Mouse (Mus musculus): ENCODE results near the gene 0610040J01Rik.
"Not testable (repeated sequence)": the region's sequence is repeated elsewhere in the genome, so short reads cannot be mapped to it uniquely, and the experiment has no call there.

Gene 0610040J01Rik

DNA sequence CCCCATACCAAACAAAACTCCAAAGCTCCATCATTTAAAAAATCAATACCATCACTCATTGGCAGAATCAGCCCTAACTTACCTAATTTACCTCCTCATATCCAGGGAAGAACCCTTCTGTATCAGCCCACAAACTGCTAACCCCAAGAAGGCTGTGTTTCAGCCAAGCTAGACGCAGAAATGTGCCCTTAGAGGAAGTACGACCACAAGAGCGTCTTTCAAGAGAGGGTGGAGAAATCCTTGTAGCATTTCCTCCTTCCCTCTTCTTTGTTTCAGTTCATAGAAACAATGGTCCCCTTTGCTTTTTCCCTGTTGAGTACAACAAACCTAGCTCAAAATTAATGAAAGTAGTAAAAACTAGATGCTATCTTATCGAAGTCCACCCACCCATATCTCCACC, 18.9 kb downstream of the 0610040J01Rik start:
- DNase-seq: no peak

DNA sequence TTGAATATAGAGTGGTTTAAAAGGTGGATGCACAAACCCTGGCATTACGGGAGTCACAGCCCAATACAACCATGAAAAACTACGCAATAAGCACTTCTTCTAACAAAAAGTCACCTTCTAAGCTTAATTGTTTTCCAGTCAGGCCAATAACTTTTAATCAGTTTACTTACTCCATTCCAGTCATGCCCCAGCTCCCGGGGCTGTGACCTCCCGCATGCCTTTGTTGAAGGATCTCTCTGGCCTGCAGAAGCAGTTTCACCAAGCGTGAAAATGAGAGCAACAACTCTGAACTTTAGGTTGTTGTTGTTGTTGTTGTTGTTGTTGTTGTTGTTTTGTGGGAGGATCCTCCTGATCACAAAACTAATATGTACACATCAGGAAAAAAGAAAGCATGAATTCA, 21.8 kb downstream of the 0610040J01Rik start:
- peak; percentile 49 for DNase-seq

DNA sequence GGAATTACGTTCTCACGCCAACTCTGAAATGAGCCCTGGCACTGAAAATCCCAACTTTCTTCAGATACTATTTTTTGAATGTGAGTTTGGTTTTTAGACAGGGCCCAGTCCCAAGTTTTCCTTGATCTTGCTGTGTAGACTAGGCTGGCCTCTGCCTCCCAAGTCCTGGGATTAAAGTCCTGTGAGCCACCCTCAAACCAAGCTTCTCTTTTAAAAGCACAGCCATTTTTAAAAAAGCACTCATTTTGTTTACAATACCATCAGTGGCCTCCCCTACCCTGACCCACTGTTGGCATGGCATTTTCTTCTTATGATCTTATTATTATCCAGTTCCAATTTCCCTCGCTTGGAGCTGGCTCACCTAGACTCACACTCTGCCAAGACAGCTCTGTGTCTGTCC, 22.3 kb downstream of the 0610040J01Rik start:
- DNase-seq: no peak

DNA sequence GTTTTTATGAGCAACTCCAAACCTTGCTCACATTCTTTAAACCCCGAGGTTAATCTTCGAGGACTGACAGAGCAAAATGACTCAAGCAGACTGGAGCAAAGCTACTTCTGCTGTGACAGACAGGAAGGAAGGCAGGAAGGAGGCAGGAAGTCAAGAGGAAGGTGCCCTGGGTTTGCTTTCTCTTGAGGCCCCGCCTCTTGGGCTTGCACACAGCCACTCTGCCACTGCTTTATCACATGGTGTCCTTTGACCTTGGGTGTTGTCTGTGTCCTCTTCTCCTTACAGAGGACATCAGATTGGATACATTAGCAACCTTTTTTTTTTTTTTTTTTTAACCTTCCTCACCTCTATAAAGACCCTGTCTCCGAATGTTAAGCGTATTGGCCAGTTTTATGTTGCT, 25.0 kb downstream of the 0610040J01Rik start:
- DNase-seq: no peak

DNA sequence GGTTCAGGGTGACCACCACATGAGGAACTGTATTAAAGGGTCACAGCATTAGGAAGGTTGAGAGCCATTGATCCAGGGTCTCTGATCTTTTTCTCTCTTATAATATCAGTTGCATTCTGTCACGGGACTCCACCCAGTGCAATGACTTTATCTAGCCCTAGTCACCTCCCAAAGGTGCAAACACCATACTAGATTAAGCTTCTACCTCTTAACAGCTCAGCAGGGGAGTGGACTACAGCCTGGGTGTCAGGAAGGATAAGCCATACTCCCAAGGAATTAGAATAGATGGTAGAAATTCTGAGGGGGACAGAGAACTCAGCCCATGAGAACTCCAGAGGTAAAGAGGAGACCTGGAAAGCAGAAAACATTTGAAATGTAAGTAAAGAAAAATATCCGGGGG, 25.7 kb downstream of the 0610040J01Rik start:
- DNase-seq: no peak

DNA sequence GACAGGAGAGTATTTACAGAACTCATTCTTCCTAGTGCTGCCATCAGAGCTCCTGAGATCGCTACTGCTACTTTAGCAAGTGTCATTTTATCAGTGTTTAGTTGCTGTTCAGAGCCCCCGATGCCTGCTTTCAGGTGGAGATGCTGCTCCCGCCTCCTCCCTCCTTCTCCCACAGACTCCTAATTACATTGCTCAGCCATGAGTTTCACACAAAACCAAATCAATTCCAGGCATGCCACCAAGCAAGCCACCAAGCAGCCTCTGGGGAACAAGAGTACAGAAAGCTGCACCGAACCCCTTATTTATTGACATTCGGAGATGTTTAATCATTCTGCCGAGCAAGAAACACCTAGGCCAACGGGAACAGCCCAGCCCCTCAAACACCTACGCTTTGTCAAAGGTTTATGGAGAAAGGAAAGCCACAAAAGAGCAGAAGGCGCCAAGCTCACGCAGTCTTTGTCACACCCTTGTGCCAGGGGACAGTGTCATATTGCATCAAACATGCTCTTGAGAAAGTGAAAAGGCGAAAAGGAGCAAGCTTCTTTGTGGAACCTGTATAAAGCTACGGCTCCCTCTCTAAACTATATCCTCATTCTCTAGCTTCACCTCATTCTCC, 27.7 kb downstream of the 0610040J01Rik start:
- DNase-seq: no peak

DNA sequence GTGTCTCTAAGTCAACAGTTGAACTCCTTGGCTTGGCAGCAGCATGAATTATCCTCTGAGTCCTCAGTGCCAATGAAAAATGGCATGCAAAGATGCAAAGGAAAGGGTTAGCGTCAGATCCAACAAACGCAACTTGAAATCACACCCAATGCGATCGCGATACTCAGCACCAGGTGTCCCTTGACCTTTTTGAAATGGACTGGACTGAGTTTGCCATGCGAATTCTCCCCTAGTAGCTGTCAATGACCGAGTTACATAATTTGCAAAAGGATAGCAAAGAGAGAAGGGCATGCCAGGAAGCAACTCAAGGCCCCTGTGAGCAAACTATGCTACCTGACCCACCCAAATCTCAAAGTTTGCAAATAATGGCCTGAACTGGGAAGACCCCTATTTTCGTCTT, 34.9 kb downstream of the 0610040J01Rik start:
- DNase-seq: no peak

DNA sequence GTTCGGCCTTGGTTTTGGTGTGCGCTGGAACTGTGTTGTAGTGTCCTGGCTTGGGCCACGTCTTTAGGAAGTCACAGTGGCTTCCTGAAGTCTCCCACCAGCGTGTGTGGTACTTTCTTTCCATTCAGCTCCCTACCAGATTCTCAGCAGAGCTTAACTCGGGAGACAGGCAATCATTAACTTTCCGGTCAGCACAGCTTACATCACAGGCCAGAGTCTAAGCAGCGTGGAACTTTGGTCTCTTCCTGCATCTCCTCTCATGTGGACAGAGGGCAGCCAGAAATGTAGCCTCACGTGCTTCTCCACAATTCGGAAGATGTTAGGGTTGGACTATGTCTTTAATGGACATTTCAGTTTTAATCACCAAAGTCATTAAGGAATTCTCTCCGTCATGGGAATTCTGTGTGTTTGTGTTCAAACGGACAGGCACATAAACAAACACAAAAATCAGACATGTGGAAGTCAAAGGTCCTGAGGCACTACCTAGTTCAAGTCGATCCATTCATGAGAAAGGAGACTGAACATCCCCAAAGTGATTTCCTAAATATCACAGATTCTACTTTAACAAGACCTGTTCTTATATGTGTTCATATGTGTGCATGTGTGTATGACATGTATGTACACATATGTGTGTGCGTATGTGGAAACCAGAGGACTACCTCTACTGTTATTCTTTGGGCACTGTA, 35.5 kb downstream of the 0610040J01Rik start:
- DNase-seq: peak; percentile 68

DNA sequence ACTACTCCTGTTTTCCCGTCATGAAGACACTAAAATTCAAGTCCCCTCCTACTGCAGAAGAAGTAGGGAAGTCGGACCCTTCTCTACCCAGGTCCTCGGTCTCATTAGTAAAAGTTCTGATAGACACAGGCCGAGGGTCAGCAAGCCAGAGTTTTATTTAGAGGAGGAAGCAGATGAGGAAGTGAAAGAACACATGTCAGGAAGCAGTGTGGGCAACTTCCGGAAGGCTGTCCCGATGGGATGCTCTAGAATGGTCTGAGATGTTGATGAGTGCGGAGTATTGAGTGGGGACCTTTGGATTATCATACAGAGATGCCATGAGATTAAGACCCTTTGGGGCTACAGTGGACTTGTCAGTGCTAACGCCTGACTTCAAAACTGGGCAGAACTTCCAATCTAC, 46.7 kb downstream of the 0610040J01Rik start:
- DNase-seq: no peak

DNA sequence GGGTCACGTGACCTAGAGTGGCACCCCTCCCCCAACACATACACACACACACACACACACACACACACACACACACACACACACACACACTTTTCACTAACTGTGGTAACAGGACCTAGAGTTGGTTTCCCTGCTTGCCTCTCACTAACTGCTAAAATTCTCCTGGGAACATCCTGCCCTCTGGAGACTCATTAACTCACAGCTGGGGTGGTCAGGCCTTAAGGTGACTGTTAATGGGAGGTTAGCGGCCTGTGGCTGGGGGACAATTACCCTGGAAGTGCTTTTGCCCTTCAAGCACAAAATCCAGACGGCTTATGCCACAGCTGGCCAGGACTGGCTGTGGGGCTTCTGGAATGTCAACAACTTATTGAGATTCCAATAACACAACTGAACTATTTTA, 55.3 kb downstream of the 0610040J01Rik start:
- peak; percentile 71 for DNase-seq

DNA sequence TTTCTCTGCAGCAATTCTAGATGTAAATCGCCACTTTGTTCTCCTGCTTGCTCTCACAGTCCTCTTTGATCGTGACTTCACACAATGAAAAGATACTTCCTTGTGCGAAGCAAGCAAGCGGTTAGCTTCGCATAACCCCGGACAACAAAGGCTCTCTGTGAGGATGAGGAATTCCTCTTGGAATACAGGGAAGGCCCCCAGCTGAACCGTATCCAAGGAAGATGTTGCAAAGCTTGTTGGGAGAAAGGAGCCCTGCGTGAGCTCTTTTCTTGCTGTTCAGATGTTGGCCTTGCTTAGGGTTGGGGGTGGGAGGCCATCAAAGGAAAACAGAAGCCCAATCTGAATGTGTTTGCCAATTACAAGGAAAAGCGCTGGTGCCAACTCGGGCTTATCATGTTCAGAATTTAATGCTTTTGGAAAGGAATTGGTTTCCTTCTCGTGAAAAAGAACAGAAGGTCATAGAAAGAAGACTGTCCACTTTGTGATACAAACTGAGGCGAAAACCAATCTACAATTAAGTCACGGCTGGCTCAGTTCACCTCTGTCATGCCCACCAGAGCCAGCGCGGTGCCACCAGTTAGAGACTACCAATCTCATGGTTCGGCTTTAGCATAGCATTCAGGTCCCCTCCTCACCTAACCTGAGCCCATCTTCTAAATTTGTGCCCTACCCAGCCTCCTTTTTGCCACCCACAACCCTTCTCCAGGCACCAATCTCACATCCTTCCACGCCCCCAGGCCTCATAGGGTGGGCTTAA, 60.2 kb downstream of the 0610040J01Rik start:
- DNase-seq: no peak

DNA sequence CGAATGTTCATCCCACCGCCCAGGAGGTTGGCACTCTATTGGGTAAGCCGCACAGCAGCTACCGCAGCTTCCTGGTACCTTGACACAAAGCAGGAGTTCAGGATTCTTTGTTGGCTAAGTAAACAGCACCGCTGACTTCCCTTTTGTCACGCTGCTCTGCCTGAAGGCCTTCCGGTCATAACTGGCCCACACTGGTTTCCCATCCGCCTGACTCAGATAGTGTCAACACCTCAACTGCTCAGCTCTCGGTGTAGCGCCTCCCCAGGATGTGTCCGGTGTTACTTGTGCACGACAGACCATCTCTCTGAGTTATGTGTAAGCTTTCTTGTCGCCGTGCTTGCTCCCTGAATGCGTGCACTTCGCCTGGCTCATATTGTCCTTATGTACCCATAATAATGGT, 62.7 kb downstream of the 0610040J01Rik start:
- peak; percentile 70 for DNase-seq

DNA sequence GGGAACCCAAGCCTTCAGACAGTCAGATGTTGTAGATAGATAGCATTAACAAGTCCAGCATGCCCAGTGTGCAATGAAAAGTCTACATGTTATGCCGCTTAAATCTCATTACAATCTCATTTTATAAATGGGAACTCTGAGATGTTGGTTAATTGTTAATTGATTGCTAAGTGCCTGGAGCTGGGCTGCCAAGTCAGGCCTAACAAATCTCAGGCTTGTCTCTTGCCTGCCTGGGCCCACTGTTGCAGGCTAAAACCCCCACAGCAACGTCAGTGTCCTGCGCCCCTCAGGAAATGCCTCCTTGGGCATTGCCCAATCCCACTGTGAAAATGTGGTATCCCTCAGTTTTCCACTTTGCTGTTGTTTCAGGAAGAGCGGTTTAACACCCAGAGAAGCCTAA, 63.9 kb downstream of the 0610040J01Rik start:
- DNase-seq: peak; percentile 30

DNA sequence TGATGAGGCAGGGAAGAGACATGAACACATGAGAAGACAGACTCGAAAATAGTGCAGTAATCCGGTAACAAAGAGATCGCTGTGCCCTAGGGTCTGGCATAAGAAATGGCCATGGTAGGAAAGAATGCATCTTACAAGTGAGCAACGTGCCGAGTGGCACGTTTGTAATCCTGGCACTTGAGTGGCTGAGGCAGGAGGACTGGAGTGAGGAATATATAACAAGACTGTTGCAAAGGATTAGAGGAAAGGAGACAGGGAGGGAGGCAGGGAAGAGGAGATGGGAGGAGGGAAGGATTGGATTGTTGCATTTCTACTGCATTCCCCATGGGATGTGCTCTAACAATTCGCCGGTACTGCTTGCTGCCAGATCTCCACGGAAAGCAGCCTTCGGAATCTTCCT, 66.9 kb downstream of the 0610040J01Rik start:
- no peak for DNase-seq

DNA sequence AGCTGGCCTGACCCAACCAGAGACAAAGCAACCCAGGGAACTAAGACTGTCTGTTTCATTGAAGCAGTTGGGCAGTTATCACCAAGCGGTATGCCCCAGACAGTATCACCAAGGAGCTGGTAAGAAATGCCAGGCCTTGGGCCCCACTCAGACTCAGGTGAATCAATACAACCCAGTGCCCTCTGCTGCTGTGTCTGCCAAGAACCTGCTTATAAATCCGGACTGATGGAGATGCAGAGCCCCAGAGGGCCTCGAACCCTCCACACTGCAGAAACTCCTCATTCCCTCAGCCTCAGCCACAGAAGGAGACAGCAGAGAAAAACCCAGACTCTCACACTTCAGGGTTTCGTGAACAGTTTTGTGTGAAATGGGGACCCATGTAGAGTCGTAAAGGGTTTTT, 74.1 kb downstream of the 0610040J01Rik start:
- DNase-seq: no peak

DNA sequence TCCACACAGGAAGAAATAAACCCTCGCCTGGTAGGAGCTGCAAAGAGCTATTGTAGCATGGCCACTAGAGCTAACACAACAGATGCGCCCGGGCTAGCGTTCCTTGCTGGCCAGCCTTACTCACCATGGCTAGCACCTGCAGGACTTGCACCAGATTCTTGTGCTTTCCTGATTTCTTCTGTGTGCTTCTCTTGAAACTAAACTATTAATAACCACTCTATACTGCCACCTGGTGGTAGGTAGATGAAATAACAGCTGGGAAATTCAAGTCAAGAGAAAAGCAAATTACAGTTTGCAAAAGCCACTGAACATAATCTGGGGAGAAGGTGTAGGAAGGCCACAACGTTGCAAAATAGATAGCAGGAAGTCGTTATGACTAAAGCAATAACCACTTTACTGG, 74.5 kb downstream of the 0610040J01Rik start:
- DNase-seq: peak; percentile 31

DNA sequence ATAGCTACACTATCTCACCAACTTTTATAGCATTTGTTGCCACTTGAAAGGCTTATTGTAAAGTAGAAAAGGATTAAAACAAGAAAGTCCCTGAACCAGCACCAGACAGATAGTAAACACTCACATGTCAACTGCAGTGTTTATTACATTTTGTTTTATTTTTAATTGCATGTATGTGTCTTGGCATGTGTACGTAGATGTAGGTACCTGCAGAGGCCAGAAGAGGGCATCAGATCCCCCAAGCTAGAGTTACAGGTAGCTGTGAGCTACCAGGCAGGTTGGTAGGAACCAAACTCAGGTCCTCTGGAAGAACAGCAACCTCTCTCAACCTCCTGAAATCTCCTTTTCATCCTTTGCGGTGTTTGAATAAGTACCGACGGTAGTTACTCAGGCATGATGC, 74.9 kb downstream of the 0610040J01Rik start:
- DNase-seq: no peak

DNA sequence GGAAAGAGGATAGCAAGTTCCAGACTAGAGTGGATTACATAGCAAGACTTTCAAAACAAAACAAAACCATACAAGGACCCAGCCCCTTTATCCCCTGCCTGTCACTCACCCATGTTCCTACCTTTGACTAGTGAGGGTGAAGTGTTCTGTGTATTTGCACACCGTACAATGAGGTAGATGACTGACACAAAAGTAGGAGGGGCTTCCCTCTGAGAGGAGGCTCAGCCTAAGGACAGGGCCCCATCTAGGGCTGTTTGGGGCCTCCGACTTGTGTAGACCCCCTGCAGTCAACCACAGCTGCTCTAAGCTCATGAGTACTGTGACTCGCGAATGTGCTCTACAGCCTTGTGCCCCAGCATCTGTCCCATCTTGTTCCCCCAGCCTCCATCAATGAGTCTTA, 79.1 kb downstream of the 0610040J01Rik start:
- DNase-seq: no peak

DNA sequence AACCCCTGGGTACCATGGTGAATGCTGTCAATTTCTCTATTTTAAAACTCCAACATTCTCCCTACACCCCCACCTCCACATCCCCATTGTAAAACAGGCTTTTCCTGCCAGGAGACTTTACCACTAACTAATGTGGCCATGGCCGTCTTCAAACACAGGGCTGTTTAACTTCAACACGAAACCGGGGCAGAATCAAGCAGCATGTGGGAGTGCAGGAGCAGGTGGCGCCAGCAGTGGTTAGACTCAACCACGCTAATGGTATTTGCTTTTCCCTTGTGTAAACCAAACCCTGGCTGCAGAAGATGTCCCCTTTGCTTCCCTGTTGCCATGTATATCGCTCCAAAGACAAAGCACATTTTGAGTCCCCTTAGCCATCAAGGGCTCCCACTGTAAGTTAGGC, 79.7 kb downstream of the 0610040J01Rik start:
- no peak for DNase-seq

DNA sequence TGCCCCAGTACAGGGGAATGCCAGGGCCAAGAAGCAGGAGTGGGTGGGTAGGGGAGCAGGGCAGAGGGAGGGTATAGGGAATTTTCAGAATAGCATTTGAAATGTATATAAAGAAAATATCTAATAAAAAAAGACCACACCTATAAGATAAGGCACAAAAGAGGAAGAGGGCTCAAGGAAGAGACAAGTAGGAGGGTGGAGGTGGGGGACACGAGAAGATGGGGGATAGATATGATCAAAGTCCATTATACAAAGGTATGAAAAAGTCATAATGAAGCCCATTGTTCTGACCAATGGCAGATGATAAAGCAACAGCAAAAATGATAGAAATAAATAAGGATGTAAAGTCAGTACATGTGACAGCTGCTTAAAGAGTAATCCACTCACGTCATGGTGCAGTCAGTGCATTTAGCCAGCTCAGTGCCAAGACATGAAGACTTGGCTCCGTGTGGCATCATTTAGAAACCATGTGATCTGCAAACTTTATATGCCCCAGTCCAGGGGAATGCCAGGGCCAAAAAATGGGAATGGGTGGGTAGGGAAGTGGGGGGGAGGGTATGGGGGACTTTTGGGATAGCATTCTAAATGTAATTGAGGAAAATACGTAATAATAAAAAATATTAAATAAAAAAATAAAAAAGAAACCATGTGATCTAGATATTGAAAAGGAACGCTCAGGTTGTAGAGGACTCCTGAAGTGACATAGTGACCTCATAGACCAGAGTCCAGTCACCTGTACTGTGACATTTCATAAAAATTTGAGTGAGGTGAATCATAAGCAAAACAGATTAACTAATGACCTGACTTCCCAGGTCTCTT, 85.0 kb downstream of the 0610040J01Rik start:
- DNase-seq: not testable (repeated sequence)

DNA sequence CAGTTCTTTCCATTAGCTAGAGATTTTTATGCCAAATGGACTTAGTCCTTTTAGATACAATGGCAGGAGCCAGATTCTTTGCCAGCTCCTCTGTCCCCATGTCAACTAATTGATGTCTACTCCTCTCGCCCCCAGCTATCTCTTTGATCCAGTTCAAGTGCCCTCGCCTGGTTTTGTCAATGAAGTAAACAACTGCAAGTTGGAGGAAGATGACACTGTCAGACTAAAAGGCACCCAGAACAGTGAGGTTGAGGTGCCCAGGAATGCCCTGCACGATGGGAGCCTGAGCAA, 85.6 kb downstream of the 0610040J01Rik start:
- DNase-seq: no peak

DNA sequence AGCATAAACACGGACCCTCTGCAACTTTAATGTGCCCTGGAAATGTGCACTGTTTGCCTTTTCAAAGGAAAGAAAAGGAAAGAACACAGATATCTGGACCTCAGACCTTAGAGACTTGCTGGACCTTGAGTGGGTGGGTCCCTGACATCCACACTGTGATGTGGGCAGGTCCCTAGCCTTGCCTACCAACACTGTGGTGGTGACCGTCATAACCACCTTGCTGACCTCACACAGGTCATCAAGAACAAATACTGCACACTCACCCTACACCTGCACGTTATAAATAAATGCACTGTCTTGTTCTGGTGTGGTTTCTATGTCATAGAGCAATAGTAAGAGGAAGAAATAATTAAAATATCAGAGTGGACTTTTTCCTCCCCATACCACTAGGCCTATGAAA, 91.2 kb downstream of the 0610040J01Rik start:
- DNase-seq: no peak

Measured in kidney, postnatal 10 days (tissue).